Mouse (Mus musculus): ENCODE results near the gene Dhx35. TPM values are rescaled to one million over a fixed set of nuclear protein-coding genes. Genes with fewer than 3 reads are reported as not detected.

The Dhx35 gene
- polyA plus RNA-seq, 1 experiment, result not detected

GRCm38 (mm10) chr2:158770126-158770757, 24.4 kb upstream of the Dhx35 start:
- Histone ChIP-seq H3K27ac (ENCODE audit: insufficient read depth, low read depth, low read length) (no peak overlapping the region), H3K4me3 (ENCODE audit: insufficient read depth, low read depth, low read length) (no peak overlapping the region), H3K4me1 (ENCODE audit: control insufficient read depth, insufficient read depth, low read length) (peaks cover 30% of the 10 kb centered on the region)
- 42% methylated on average over 13 of the region's 13 CpGs for WGBS
- TF ChIP-seq POLR2A (IDR thresholded peaks at IDR 0.05; ENCODE audit: insufficient read depth, low read depth, low read length) (no peak), CTCF (IDR thresholded peaks at IDR 0.05; ENCODE audit: insufficient read depth, low read depth, low read length) (no peak)

GRCm38 (mm10) chr2:158771066-158771763, 23.4 kb upstream of the Dhx35 start:
- no peak overlapping the region for H3K27ac ChIP-seq (ENCODE audit: insufficient read depth, low read depth, low read length)
- no peak for TF ChIP-seq CTCF (IDR thresholded peaks at IDR 0.05; ENCODE audit: insufficient read depth, low read depth, low read length)
- TF ChIP-seq POLR2A (IDR thresholded peaks at IDR 0.05; ENCODE audit: insufficient read depth, low read depth, low read length), result no peak
- peaks cover 35% of the 10 kb centered on the region for H3K4me1 ChIP-seq (ENCODE audit: control insufficient read depth, insufficient read depth, low read length)
- no peak overlapping the region for H3K4me3 ChIP-seq (ENCODE audit: insufficient read depth, low read depth, low read length)
- 52% methylated on average over 11 of the region's 11 CpGs for WGBS

GRCm38 (mm10) chr2:158772808-158773207, 21.8 kb upstream of the Dhx35 start:
- TF ChIP-seq POLR2A (IDR thresholded peaks at IDR 0.05; ENCODE audit: insufficient read depth, low read depth, low read length) (no peak), CTCF (IDR thresholded peaks at IDR 0.05; ENCODE audit: insufficient read depth, low read depth, low read length) (no peak)
- Histone ChIP-seq H3K4me1 (ENCODE audit: control insufficient read depth, insufficient read depth, low read length) (peaks cover 47% of the 10 kb centered on the region), H3K4me3 (ENCODE audit: insufficient read depth, low read depth, low read length) (no peak overlapping the region), H3K27ac (ENCODE audit: insufficient read depth, low read depth, low read length) (no peak overlapping the region)
- WGBS, result 92% methylated on average over 13 of the region's 13 CpGs

GRCm38 (mm10) chr2:158774886-158775285, 19.7 kb upstream of the Dhx35 start:
- TF ChIP-seq CTCF (IDR thresholded peaks at IDR 0.05; ENCODE audit: insufficient read depth, low read depth, low read length) (no peak), POLR2A (IDR thresholded peaks at IDR 0.05; ENCODE audit: insufficient read depth, low read depth, low read length) (no peak)
- H3K27ac ChIP-seq (ENCODE audit: insufficient read depth, low read depth, low read length), result no peak overlapping the region
- no peak overlapping the region for H3K4me3 ChIP-seq (ENCODE audit: insufficient read depth, low read depth, low read length)
- WGBS, result 80% methylated on average over 8 of the region's 8 CpGs
- H3K4me1 ChIP-seq (ENCODE audit: control insufficient read depth, insufficient read depth, low read length), result peaks cover 49% of the 10 kb centered on the region

GRCm38 (mm10) chr2:158776716-158777115, 17.9 kb upstream of the Dhx35 start:
- 54% methylated on average over 4 of the region's 4 CpGs for WGBS
- no peak overlapping the region for H3K27ac ChIP-seq (ENCODE audit: insufficient read depth, low read depth, low read length)

GRCm38 (mm10) chr2:158777490-158777889, 17.1 kb upstream of the Dhx35 start:
- peak overlapping the region; percentile 8; the same call in 1 of the 2 replicates for H3K27ac ChIP-seq (ENCODE audit: insufficient read depth, low read depth, low read length)
- H3K4me3 ChIP-seq (ENCODE audit: insufficient read depth, low read depth, low read length), result no peak overlapping the region
- WGBS, result 42% methylated on average over 6 of the region's 6 CpGs
- TF ChIP-seq CTCF (IDR thresholded peaks at IDR 0.05; ENCODE audit: insufficient read depth, low read depth, low read length) (no peak), POLR2A (IDR thresholded peaks at IDR 0.05; ENCODE audit: insufficient read depth, low read depth, low read length) (no peak)
- H3K4me1 ChIP-seq (ENCODE audit: control insufficient read depth, insufficient read depth, low read length), result peaks cover 49% of the 10 kb centered on the region

More at GRCm38 (mm10) chr2:158776716-158777115, 17.9 kb upstream of the Dhx35 start:
- Histone ChIP-seq H3K4me3 (ENCODE audit: insufficient read depth, low read depth, low read length) (no peak overlapping the region), H3K4me1 (ENCODE audit: control insufficient read depth, insufficient read depth, low read length) (peaks cover 51% of the 10 kb centered on the region)
- TF ChIP-seq POLR2A (IDR thresholded peaks at IDR 0.05; ENCODE audit: insufficient read depth, low read depth, low read length) (no peak), CTCF (IDR thresholded peaks at IDR 0.05; ENCODE audit: insufficient read depth, low read depth, low read length) (no peak)

- Histone ChIP-seq H3K27ac (ENCODE audit: insufficient read depth, low read depth, low read length) (no peak overlapping the region), H3K4me3 (ENCODE audit: insufficient read depth, low read depth, low read length) (no peak overlapping the region), H3K4me1 (ENCODE audit: control insufficient read depth, insufficient read depth, low read length) (peaks cover 45% of the 10 kb centered on the region)
- WGBS, result 63% methylated on average over 7 of the region's 7 CpGs
- TF ChIP-seq POLR2A (IDR thresholded peaks at IDR 0.05; ENCODE audit: insufficient read depth, low read depth, low read length) (no peak), CTCF (IDR thresholded peaks at IDR 0.05; ENCODE audit: insufficient read depth, low read depth, low read length) (no peak)
Measured at GRCm38 (mm10) chr2:158778349-158778748, 16.3 kb upstream of the Dhx35 start.

GRCm38 (mm10) chr2:158781126-158781525, 13.5 kb upstream of the Dhx35 start:
- H3K27ac ChIP-seq (ENCODE audit: insufficient read depth, low read depth, low read length), result peak overlapping the region; percentile 71

More at GRCm38 (mm10) chr2:158781126-158781525, 13.5 kb upstream of the Dhx35 start:
- H3K4me1 ChIP-seq (ENCODE audit: control insufficient read depth, insufficient read depth, low read length), result peaks cover 41% of the 10 kb centered on the region
- H3K4me3 ChIP-seq (ENCODE audit: insufficient read depth, low read depth, low read length), result no peak overlapping the region
- no peak for TF ChIP-seq CTCF (IDR thresholded peaks at IDR 0.05; ENCODE audit: insufficient read depth, low read depth, low read length)
- no peak for TF ChIP-seq POLR2A (IDR thresholded peaks at IDR 0.05; ENCODE audit: insufficient read depth, low read depth, low read length)
- 37% methylated on average over 7 of the region's 7 CpGs for WGBS
